Mouse (Mus musculus) Patski (cell line): ENCODE results near the gene Srsf1. TPM values are rescaled to one million over a fixed set of nuclear protein-coding genes. Genes with fewer than 3 reads are reported as not detected.
A peak's percentile ranks its signal among the peaks of the same experiment; 100 is the strongest.

ENCODE experiments used
- ATAC-seq: fragments of 100-300 bp; one replicate; pipeline ENCODE4 v1.8.0; 2021
- CTCF ChIA-PET: fragments of 350-600 bp; sonication (Branson Sonifier 250); formaldehyde crosslinking; loops from one replicate; lab custom pipeline; 2022; ENCODE audit warnings: inconsistent platforms; lab: Charles Lee
- POLR2A ChIA-PET: fragments of 350-600 bp; sonication (Branson Sonifier 250); formaldehyde crosslinking; loops from one replicate; lab custom pipeline; 2022; ENCODE audit warnings: antibody characterized with exemption, inconsistent platforms; lab: Charles Lee
- DNase-seq: peaks from one replicate; pipeline ENCODE4 v3.0.0-alpha.2; 2011; ENCODE audit warnings: low read depth, low spot score
- H3K27me3 ChIP-seq: fragments of 371-371 bp; one replicate; pipeline ENCODE4 v1.5.1; 2021
- CTCF ChIP-seq: fragments of 100-300 bp; IDR thresholded peaks from one replicate; pipeline ENCODE4 v1.5.1; 2021
- in situ Hi-C: fragments of 300-500 bp; cut with MboI; formaldehyde crosslinking; loops from 3 replicates; pipeline ENCODE4 v1.11.1; 2018; ENCODE audit warnings: low pct_unique_long_range_greater_than_20kb, mixed read lengths
- polyA plus RNA-seq: library from polyadenylated mRNA; unstranded; gene quantifications from one replicate; pipeline ENCODE4 v1.2.3, GENCODE M21; 2021

The Srsf1 gene
- polyA plus RNA-seq, 1 experiment from 2014 or later: 301 TPM

DNA sequence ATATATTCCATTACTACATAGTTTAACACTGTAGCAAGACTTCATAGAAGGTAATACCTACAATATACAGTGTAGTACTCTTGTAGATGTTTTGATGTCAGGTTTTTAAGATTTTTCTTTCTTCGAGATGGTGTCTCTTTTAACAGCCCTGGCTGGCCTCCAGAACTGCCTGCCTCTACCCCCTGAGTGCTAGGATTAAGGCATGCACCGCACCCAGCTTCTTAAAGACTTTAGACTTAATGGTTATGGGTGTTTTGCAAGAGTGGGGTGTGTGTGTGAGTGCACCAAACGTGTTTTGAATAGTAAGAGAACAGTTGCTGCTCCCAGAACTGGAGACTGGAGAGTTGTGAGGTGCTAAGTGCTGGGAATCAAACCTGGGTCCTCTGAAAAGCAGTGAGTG is 6.6 kb downstream of the Srsf1 start:
- ChIA-PET POLR2A (interaction anchor here (0.9 to 1.9 kb wide), 5 partner anchors 78 to 148 kb away, joined by 3 to 9 read pairs (median 4); no protein-coding TSS in a partner anchor), CTCF (interaction anchor here (0.8 to 4.3 kb wide), 13 partner anchors 17 to 161 kb away, joined by 3 to 39 read pairs (median 5); partner anchors contain the start of gene Mrps23)
- ATAC-seq: no peak
- no peaks in the 10 kb centered on the region for H3K27me3 ChIP-seq
- no peak for DNase-seq
- no peak for TF ChIP-seq CTCF
- in situ Hi-C loops: loop anchor here (10.0 kb wide), 1 partner anchor 771 kb away; no protein-coding TSS in a partner anchor

DNA sequence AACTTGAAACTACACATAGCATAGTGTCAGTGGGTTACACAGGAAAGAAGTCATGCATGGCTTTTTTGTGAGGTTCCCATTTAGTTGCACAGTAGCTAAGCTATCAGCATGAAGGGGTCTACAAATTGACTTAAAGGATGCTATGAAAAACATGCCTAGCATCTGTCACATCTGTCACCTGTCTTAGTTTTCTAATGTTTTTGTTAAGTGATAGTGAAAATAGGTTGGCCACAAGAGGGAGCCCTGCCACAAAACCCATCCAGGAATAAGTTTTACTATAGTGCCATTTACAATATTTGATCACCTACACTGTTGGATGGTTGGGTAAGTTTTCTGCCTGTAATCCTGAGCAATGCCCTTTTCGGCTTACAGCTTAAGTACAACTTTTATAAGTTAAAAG is 7.4 kb downstream of the Srsf1 start:
- POLR2A ChIA-PET: interaction anchor here (0.9 to 1.9 kb wide), 5 partner anchors 66 to 148 kb away, joined by 4 to 9 read pairs (median 4); no protein-coding TSS in a partner anchor

DNA sequence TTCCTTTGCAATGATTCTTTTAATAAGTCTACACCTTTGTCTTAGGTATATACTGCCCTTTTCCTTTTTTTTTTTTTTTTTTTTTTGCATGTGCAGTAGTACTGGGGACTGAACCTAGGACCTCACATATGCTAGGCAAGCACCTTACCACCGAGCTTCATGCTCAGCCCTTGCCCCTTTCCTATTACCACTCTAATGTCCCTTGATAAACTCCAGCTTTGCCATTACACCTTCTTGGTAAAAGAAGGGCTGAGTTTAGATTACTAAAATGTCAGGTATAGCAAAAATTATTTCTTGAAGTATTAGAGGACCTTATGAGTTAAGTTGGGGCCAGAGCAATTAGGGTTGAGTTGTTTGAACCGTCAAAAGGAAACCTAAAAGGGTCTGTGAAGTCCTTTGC is 8.6 kb downstream of the Srsf1 start:
- ChIA-PET CTCF (interaction anchor here (0.8 to 4.3 kb wide), 8 partner anchors 15 to 148 kb away, joined by 3 to 39 read pairs (median 6); partner anchors contain the start of gene Mrps23), POLR2A (interaction anchor here (1.2 kb wide), 1 partner anchor 144 kb away, joined by 4 read pairs; no protein-coding TSS in a partner anchor)
- no peak for ATAC-seq
- in situ Hi-C loops: loop anchor here (5.0 to 10.0 kb wide), 2 partner anchors 142 to 769 kb away; no protein-coding TSS in a partner anchor
- DNase-seq: no peak
- no peak for TF ChIP-seq CTCF
- H3K27me3 ChIP-seq: no peaks in the 10 kb centered on the region

More for the DNA sequence above, 7.4 kb downstream of the Srsf1 start:
- TF ChIP-seq CTCF: peak; percentile 62
- ATAC-seq (no peak), DNase-seq (no peak)
- CTCF ChIA-PET: interaction anchor here (0.7 to 4.3 kb wide), 18 partner anchors 9 to 160 kb away, joined by 3 to 39 read pairs (median 4); partner anchors contain the start of gene Mrps23
- H3K27me3 ChIP-seq: no peaks in the 10 kb centered on the region
- in situ Hi-C loops: loop anchor here (10.0 kb wide), 1 partner anchor 770 kb away; no protein-coding TSS in a partner anchor

DNA sequence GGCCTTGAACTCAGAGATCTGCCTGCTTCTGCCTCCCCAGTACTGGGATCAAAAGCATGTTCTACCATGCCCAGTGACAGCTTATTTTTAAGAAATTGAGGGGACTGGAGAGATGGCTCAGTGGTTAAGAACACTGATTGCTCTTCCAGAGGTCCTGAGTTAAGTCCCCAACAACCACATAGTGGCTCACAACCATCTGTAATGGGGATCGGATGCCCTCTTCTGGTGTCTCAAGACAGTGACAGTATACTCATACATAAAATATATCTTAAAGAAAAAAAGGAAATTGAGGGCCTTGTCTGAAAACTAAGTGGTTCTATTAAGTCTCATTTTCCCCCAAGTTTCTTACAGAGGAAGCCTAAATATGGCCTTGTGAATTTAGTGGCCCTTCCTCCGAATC is 10.6 kb downstream of the Srsf1 start:
- POLR2A ChIA-PET: interaction anchor here (1.0 to 1.4 kb wide), 4 partner anchors 9 to 130 kb away, joined by 3 to 7 read pairs (median 4); partner anchors contain the start of genes Srsf1 and Vezf1
- CTCF ChIA-PET: interaction anchor here (1.2 to 4.3 kb wide), 4 partner anchors 83 to 143 kb away, joined by 3 to 39 read pairs (median 7); no protein-coding TSS in a partner anchor
- no peak for DNase-seq
- no peaks in the 10 kb centered on the region for H3K27me3 ChIP-seq
- no peak for ATAC-seq
- peak; percentile 24 for TF ChIP-seq CTCF
- in situ Hi-C loops: loop anchor here (5.0 to 10.0 kb wide), 2 partner anchors 140 to 767 kb away; no protein-coding TSS in a partner anchor

DNA sequence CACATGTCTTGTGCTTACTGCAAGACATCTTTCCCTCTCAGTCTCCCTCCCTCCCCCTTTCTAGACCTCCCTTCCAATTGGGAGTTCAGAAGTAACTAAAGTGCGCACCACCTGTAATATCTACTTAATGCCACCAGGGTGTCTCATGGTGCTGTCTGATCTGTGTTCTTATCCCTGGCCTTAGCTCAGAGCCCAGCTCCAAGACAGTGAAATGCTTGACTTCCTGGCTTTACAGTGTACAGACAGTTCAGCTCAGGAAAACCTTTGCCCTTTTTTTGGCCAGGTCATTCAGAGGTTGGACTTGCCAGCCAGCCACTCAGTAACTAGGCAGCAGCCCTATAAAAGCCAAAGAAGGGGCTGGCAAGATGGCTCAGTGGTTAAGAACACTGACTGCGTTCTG is 12.0 kb downstream of the Srsf1 start:
- in situ Hi-C loops: loop anchor here (5.0 to 10.0 kb wide), 2 partner anchors 138 to 766 kb away; no protein-coding TSS in a partner anchor
- ATAC-seq: peak; percentile 87
- H3K27me3 ChIP-seq: no peaks in the 10 kb centered on the region
- POLR2A ChIA-PET: interaction anchor here (0.8 to 1.2 kb wide), 2 partner anchors 10 to 141 kb away, joined by 3 to 4 read pairs; no protein-coding TSS in a partner anchor
- peak; percentile 85 for TF ChIP-seq CTCF
- no peak for DNase-seq
- CTCF ChIA-PET: interaction anchor here (0.7 to 4.6 kb wide), 16 partner anchors 8 to 770 kb away, joined by 3 to 58 read pairs (median 4); partner anchors contain the start of genes Srsf1 and Vezf1

DNA sequence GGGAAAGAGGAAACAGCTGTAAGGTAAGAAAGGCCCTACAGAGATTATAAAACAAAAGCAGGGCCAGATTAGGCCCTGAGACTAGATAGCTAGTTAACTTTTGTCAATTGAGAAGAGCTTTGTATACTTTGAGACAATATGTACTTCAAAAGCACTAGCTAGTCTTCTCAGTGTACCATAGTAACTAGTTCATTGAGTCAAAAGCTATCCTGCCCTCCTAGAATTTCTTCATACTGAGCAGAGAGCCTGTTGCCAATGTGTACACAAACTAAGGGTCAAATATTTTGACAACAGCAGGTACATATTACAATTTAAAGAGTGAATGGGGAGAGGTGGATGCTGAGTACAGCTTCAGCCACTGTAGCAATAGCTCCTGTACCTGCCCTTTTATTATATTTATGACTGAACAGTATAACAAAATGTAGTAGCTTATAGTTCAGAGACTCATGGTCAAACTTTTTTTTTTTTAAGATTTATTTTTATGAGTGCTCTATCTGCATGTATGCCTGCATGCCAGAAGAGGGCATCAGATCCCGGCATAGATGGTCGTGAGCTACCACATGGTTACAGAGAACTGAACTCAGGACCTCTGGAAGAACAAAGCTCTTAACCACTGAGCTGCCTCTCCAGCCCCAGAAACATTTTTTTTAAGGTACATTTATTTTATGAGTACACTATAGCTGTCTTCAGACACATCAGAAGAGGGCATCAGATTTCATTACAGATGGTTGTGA is 14.9 kb downstream of the Srsf1 start:
- POLR2A ChIA-PET: interaction anchor here (0.6 to 1.6 kb wide), 4 partner anchors 99 to 453 kb away, joined by 3 to 6 read pairs (median 4); no protein-coding TSS in a partner anchor
- no peak for DNase-seq
- H3K27me3 ChIP-seq: no peaks in the 10 kb centered on the region
- CTCF ChIA-PET: interaction anchor here (0.7 to 4.6 kb wide), 11 partner anchors 9 to 153 kb away, joined by 3 to 58 read pairs (median 4); no protein-coding TSS in a partner anchor
- TF ChIP-seq CTCF: peak; percentile 63
- no peak for ATAC-seq
- in situ Hi-C loops: no loop called here

DNA sequence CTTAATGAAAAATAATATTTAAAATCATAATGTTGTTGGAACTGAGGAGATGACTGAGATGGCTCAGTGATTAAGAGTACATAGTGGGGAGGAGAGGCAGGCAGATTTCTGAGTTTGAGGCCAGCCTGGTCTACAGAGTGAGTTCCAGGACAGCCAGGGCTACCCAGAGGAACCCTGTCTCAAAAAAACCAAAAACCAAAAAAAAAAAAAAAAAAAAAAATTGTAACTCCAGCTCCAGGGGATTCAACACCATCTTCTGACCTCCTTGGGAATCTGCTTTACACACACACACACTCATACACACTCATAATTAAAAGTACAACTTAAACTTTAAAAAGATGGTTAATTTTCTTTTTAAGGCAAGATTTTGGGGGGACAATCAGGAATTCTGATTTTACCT is 18.6 kb downstream of the Srsf1 start:
- DNase-seq (no peak), ATAC-seq (no peak)
- CTCF ChIA-PET: interaction anchor here (1.2 to 1.9 kb wide), 5 partner anchors 13 to 131 kb away, joined by 3 to 7 read pairs (median 4); no protein-coding TSS in a partner anchor
- no peak for TF ChIP-seq CTCF
- POLR2A ChIA-PET: no interaction called here
- no peaks in the 10 kb centered on the region for H3K27me3 ChIP-seq
- in situ Hi-C loops: no loop called here

DNA sequence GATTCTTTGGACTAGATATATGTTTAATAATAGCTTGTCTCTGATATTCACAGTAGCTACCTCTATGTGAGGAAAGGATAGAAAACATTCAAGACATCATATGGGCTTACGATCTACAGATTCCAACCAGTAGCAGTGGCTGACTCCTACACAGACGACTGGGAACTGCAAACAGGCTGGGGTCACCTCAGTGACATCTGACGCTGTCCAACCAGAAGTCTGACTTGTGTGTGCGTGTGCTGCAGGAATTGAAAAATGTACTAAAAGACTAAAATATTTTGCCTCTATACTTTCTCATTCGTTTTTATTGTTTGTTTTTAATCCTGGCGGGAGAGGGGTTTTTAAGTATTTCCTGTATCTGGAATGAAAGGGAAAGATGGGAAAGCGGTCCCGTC is 20.0 kb downstream of the Srsf1 start:
- no peaks in the 10 kb centered on the region for H3K27me3 ChIP-seq
- no peak for TF ChIP-seq CTCF
- POLR2A ChIA-PET: interaction anchor here (0.5 to 3.1 kb wide), 6 partner anchors 10 to 1125 kb away, joined by 3 to 20 read pairs (median 5); no protein-coding TSS in a partner anchor
- ATAC-seq (no peak), DNase-seq (no peak)
- CTCF ChIA-PET: interaction anchor here (0.7 to 1.9 kb wide), 7 partner anchors 8 to 129 kb away, joined by 3 to 7 read pairs (median 4); no protein-coding TSS in a partner anchor
- in situ Hi-C loops: no loop called here

DNA sequence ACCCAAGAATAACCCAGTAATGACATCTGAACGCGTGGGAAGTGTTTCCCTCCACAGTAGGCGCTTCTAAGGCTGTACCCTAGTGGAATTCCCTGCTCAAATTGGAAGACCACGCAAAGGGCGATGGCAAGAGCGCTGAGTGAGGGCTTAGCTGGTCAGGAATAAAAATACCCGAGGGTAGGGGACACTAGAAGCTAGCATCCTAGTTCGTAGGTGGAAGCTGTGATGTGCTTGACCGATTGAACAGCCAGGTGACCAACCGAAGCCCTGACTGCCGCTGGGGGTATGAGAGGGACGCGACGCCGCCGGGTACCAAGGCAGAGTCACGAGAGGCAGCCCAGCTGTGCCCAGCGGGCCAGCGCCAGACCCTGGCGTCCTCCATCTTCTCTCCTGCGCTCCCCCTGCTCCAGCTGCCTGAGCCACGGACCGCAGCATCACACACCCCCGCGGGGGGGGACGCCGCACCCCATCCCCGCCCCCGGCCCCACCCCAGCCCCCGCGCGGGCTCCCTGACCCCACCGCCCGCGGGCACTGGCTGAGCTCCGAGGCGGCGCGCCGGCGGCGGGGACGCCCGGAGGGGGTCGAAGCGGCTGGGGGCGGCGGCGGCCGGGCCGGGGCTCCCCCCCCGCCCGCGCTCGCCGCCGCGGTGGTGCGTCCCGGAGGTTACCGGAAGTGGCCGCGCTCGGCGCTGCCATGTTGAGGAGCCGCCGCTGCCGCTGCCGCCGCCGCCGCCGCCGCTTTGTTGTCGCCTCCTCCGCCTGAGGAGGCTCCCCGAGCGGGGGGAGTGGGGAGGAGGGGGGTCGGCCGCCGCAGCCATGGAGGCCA is 20.6 kb downstream of the Srsf1 start, which contains the start of gene Vezf1:
Gene Vezf1, plus strand, starts transcription at position 694 of the 825 bp plus-strand sequence.
- no peak for DNase-seq
- H3K27me3 ChIP-seq: no peaks in the 10 kb centered on the region
- ATAC-seq: peak; percentile 71
- CTCF ChIA-PET: interaction anchor here (0.7 to 1.8 kb wide), 4 partner anchors 9 to 129 kb away, joined by 3 to 6 read pairs (median 4); no protein-coding TSS in a partner anchor
- no peak for TF ChIP-seq CTCF
- POLR2A ChIA-PET: interaction anchor here (0.5 to 3.1 kb wide), 7 partner anchors 10 to 1125 kb away, joined by 3 to 20 read pairs (median 4); no protein-coding TSS in a partner anchor
- in situ Hi-C loops: no loop called here
